Mouse (Mus musculus) liver, embryonic 16.5 days (tissue): ENCODE results near the gene A130010J15Rik. TPM values are rescaled to one million over a fixed set of nuclear protein-coding genes. Genes with fewer than 3 reads are reported as not detected.

Experiments used
- ATAC-seq: fragments of 200-750 bp; cut with Nextera tagmentation; 2 replicates; pipeline ENCODE4 v1.8.0; 2017; ENCODE audit warnings: low read depth, mild to moderate bottlenecking, moderate number of reproducible peaks, moderate library complexity
- H3K27ac ChIP-seq: fragments of 300-500 bp; sonication (generic); 2 replicates; pipeline ENCODE4 v1.5.1; 2014; ENCODE audit warnings: mild to moderate bottlenecking, low read length
- H3K27me3 ChIP-seq: fragments of 300-500 bp; sonication (generic); 2 replicates; pipeline ENCODE4 v1.6.1; 2014; ENCODE audit warnings: low read depth, low read length, mixed read lengths; ENCODE audit not compliant: control insufficient read depth, insufficient read depth
- H3K36me3 ChIP-seq: fragments of 300-500 bp; sonication (generic); 2 replicates; pipeline ENCODE4 v1.6.1; 2014; ENCODE audit warnings: mild to moderate bottlenecking; ENCODE audit not compliant: control insufficient read depth, insufficient read depth
- H3K4me1 ChIP-seq: fragments of 300-500 bp; sonication (generic); 2 replicates; pipeline ENCODE4 v1.6.1; 2014; ENCODE audit warnings: low read depth, low read length, mixed read lengths; ENCODE audit not compliant: control insufficient read depth
- H3K4me2 ChIP-seq: fragments of 300-500 bp; sonication (generic); 2 replicates; pipeline ENCODE4 v1.6.1; 2014; ENCODE audit warnings: low read depth, low read length, mixed read lengths
- H3K4me3 ChIP-seq: fragments of 300-500 bp; sonication (generic); 2 replicates; pipeline ENCODE4 v1.5.1; 2014; ENCODE audit warnings: low read depth, mild to moderate bottlenecking, low read length
- H3K9ac ChIP-seq: fragments of 300-500 bp; sonication (generic); 2 replicates; pipeline ENCODE4 v1.6.1; 2014; ENCODE audit warnings: low read depth, low read length
- H3K9me3 ChIP-seq: fragments of 300-500 bp; sonication (generic); replicated peaks from 2 replicates; pipeline ENCODE4 v1.6.1; 2016; ENCODE audit warnings: low read length; ENCODE audit not compliant: control insufficient read depth
- WGBS: fragments of 180-500 bp; shearing (Covaris S2); extraction: QIAGEN DNeasy Blood & Tissue Kit; methylation state at CpG from one replicate; pipeline ENCODE4 v1.1.7; 2014; ENCODE audit not compliant: insufficient replicate concordance; 5-methylcytosine and 5-hydroxymethylcytosine counted together
- polyA plus RNA-seq: library from polyadenylated mRNA; unstranded; fragments of >200 nt; fragmentation: Nextera tagmentation; extraction: Ambion mirVana; gene quantifications from 2 replicates; pipeline ENCODE4 v1.2.1, GENCODE M21; 2015

Gene A130010J15Rik
- polyA plus RNA-seq: 4.0 and 4.1 TPM in 2 replicates

DNA sequence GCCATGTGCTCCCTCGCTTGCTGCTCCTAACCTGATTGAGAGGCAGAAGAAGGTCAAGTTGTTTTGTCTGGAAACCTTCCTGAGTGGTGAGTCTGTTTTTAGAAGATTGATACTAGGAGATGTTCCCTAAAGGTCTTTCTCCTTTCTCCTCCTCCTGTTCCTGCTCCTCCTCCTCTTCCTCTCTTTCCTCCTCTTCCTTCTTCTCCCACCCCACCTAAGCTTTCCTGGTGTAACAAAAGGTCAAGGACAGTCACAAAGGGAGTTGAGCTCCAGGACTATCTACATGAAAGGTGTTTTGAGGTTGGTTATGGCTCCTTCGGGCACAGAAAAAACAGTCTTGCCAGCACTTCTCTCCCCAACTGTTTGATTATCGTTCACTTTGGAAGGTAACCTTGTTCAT, at the start of gene A130010J15Rik:
Gene A130010J15Rik (plus strand): TSS at position 301 of the 400 bp plus-strand sequence.
- no peaks in the 10 kb centered on the region for H3K9me3 ChIP-seq
- H3K27ac ChIP-seq: no peak within 1 kb of the TSS
- H3K4me1 ChIP-seq: peaks cover 8% of the 10 kb centered on the region
- no peak within 1 kb of the TSS for H3K4me2 ChIP-seq
- no peak within 1 kb of the TSS for H3K9ac ChIP-seq
- no peak for ATAC-seq
- H3K36me3 ChIP-seq: no peaks in the 10 kb centered on the region
- no peaks in the 10 kb centered on the region for H3K27me3 ChIP-seq
- WGBS: 76% methylated on average over 3 of the region's 3 CpGs
- H3K4me3 ChIP-seq: no peak within 1 kb of the TSS

DNA sequence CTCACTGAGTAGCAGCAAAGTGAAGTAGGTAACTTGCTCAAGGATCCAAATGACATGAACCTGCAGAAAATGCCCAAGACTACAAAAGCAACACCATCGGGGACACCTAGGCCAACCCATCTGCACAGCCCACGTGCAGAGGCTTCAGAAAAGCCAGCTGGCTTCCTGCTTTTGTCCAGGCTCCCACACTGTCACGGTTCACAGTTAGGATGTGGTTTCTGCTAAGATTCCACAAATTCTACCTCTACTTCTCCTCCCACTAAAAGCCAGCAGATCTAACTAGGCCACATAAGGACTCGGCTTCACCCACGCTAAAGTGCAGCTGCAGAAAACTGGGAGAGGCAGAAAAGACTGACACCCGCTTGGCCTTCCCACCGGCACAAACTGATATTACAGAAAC, 45.1 kb upstream of the A130010J15Rik start:
- ATAC-seq: no peak
- Histone ChIP-seq H3K36me3 (peaks cover 42% of the 10 kb centered on the region), H3K4me2 (no peak overlapping the region), H3K4me1 (no peaks in the 10 kb centered on the region), H3K27ac (no peak overlapping the region), H3K9me3 (no peaks in the 10 kb centered on the region), H3K9ac (no peak overlapping the region), H3K27me3 (no peaks in the 10 kb centered on the region), H3K4me3 (no peak overlapping the region)
- 68% methylated on average over 7 of the region's 7 CpGs for WGBS

GRCm38 (mm10) chr1:193123290-193123689, 44.6 kb upstream of the A130010J15Rik start:
- Histone ChIP-seq H3K4me3 (no peak overlapping the region), H3K4me1 (no peaks in the 10 kb centered on the region), H3K27me3 (no peaks in the 10 kb centered on the region), H3K36me3 (peaks cover 37% of the 10 kb centered on the region), H3K9me3 (no peaks in the 10 kb centered on the region), H3K9ac (no peak overlapping the region), H3K27ac (no peak overlapping the region), H3K4me2 (no peak overlapping the region)
- ATAC-seq: no peak
- 83% methylated on average over 6 of the region's 6 CpGs for WGBS

DNA sequence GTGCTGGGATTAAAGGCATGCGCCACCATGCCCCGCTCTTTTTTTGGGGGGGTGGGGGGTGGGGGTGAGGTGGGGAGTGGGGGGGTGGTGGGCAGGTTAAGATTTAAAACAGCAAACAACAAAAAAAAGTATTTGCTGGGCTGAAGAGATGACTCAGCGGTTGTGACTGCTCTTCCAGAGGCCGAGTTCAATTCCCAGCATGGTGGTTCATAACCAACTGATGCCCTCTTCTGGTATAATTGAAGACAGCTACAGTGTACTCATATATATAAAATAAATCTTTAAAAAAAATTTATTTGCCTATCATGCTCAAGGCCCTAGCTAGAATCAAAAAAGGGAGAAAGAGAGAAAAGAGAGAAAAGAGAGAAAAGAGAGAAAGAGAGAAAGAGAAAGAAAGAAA, 42.0 kb upstream of the A130010J15Rik start:
- ATAC-seq: no peak
- Histone ChIP-seq H3K4me2 (no peak overlapping the region), H3K9ac (no peak overlapping the region), H3K4me1 (peaks cover 11% of the 10 kb centered on the region), H3K36me3 (peaks cover 25% of the 10 kb centered on the region), H3K9me3 (no peaks in the 10 kb centered on the region), H3K27ac (no peak overlapping the region), H3K4me3 (no peak overlapping the region), H3K27me3 (no peaks in the 10 kb centered on the region)
- 68% methylated on average over 4 of the region's 4 CpGs for WGBS

DNA sequence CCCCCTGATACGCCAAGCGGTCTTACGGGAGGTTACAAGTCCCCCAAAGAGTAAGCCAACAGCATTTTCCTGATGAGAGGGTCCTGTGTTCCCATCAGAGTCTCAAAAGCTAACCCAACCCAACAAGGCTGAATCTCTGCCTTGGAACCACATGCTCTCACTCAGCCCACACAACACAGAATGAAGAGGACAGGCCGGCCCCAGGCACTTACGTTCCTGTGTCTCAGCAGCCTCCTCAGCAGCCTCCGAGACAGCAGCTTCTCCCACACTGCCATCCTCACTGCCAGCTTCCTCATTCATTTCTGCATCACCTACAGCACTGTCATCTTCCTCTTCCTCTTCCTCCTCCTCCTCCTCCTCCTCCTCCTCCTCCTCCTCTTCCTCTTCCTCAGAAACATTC, 39.8 kb upstream of the A130010J15Rik start:
- H3K4me3 ChIP-seq: no peak overlapping the region
- H3K36me3 ChIP-seq: peaks cover 9% of the 10 kb centered on the region; the same call in 1 of the 2 replicates
- no peak overlapping the region for H3K27ac ChIP-seq
- H3K4me1 ChIP-seq: peaks cover 12% of the 10 kb centered on the region
- H3K9ac ChIP-seq: no peak overlapping the region
- no peaks in the 10 kb centered on the region for H3K27me3 ChIP-seq
- H3K9me3 ChIP-seq: no peaks in the 10 kb centered on the region
- H3K4me2 ChIP-seq: no peak overlapping the region
- ATAC-seq: no peak
- WGBS: 85% methylated on average over 6 of the region's 6 CpGs

DNA sequence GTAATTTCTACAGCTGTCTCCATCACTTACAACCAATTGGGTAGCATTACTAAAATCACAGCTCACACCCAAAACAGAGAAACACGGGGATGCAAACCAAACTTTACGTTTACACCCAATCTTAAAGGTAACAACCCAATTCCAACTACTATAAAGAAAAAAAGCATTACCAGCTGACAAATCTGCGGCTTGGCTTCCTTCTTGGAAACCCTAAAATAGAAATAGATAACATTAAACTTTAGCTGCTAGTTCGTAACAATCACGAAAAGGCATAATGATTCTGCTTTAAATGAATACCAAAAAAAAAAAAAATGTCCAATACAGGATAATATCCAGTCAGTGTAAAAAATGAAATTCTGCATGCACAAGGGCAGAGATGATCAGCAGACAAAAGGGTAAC, 38.5 kb upstream of the A130010J15Rik start:
- Histone ChIP-seq H3K27ac (peak overlapping the region; percentile 60; the same call in 1 of the 2 replicates), H3K27me3 (no peaks in the 10 kb centered on the region), H3K9ac (peak overlapping the region; percentile 78), H3K4me2 (peak overlapping the region; percentile 86), H3K9me3 (no peaks in the 10 kb centered on the region), H3K4me1 (peaks cover 12% of the 10 kb centered on the region), H3K4me3 (peak overlapping the region; percentile 93), H3K36me3 (peaks cover 2% of the 10 kb centered on the region; the same call in 1 of the 2 replicates)
- WGBS: 11% methylated on average over 5 of the region's 5 CpGs
- no peak for ATAC-seq

GRCm38 (mm10) chr1:193129786-193130455, 37.9 kb upstream of the A130010J15Rik start, which contains the start of gene Diexf:
TSS of gene Diexf (minus strand) at chr1:193130272.
- Histone ChIP-seq H3K4me3 (peak within 1 kb of the TSS; percentile 93), H3K4me1 (peaks cover 12% of the 10 kb centered on the region), H3K9me3 (no peaks in the 10 kb centered on the region), H3K4me2 (peak within 1 kb of the TSS; percentile 86), H3K27ac (peak within 1 kb of the TSS; percentile 60), H3K9ac (peak within 1 kb of the TSS; percentile 78), H3K36me3 (peaks cover 2% of the 10 kb centered on the region; the same call in 1 of the 2 replicates), H3K27me3 (no peaks in the 10 kb centered on the region)
- WGBS: under 1% methylated on average over 61 of the region's 61 CpGs
- ATAC-seq: peak; percentile 93

DNA sequence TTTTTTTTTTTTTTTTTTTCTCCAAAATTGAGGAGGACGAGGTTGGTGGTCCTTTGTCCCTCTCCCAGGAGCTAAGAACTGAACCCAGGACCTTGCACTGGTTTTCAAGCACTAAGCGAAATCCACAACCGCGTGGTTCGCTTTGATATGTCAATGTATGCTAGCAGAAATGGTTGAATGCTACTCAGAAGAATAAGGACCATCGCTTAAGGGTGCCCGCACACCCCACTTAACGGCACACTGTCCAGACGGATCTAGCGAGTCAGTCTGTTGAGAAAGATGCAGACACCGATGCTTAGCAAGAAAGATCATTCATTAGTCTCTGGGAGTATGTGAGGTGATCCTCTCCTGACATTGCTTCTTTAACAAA, 37.4 kb upstream of the A130010J15Rik start:
- peaks cover 12% of the 10 kb centered on the region for H3K4me1 ChIP-seq
- no peak overlapping the region for H3K27ac ChIP-seq
- H3K4me2 ChIP-seq: peak overlapping the region; percentile 68
- H3K27me3 ChIP-seq: no peaks in the 10 kb centered on the region
- WGBS: 36% methylated on average over 11 of the region's 11 CpGs
- no peaks in the 10 kb centered on the region; the same call in 1 of the 2 replicates for H3K36me3 ChIP-seq
- H3K4me3 ChIP-seq: peak overlapping the region; percentile 93
- peak overlapping the region; percentile 47 for H3K9ac ChIP-seq
- H3K9me3 ChIP-seq: no peaks in the 10 kb centered on the region
- 0 out of 2 replicates have a peak, but pooled peaks have one; percentile 1 for ATAC-seq

DNA sequence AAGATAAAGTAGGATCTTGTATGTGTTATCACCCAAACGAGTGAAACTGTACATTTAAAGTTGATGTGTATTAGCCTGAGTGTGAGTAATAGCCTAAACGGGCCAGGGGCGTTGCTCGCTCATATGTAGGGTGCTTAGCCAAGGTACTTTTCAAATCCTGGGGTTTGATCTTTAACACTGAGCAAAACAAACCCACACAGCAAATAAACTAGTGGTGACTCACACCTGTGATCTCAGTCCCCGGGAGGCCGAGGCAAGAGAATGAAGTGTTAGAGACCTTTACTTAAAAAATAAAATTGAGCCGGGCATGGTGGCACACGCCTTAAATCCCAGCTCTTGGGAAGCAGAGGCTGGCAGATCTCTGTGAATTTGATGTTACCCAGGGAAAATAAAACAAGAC, 37.0 kb upstream of the A130010J15Rik start:
- no peaks in the 10 kb centered on the region for H3K9me3 ChIP-seq
- no peak for ATAC-seq
- peak overlapping the region; percentile 47; the same call in 1 of the 2 replicates for H3K9ac ChIP-seq
- no peak overlapping the region; the same call in 1 of the 2 replicates for H3K4me3 ChIP-seq
- H3K27me3 ChIP-seq: no peaks in the 10 kb centered on the region
- no peaks in the 10 kb centered on the region; the same call in 1 of the 2 replicates for H3K36me3 ChIP-seq
- H3K27ac ChIP-seq: no peak overlapping the region
- WGBS: 69% methylated on average over 8 of the region's 8 CpGs
- H3K4me2 ChIP-seq: peak overlapping the region; percentile 68
- peaks cover 12% of the 10 kb centered on the region for H3K4me1 ChIP-seq
